Mouse (Mus musculus) myocyte (in vitro differentiated cells): Measurements from ENCODE around the gene Zfp652.

Experiments
- E2F4 ChIP-seq: IDR thresholded peaks from one replicate; pipeline ENCODE4 v1.6.1; 2011; ENCODE audit warnings: mild to moderate bottlenecking, control low read depth, moderate library complexity; ENCODE audit not compliant: insufficient read depth
- MAX ChIP-seq: IDR thresholded peaks from one replicate; pipeline ENCODE4 v1.6.1; 2011; ENCODE audit warnings: low read depth, mild to moderate bottlenecking, control low read depth
- MYOD1 ChIP-seq, 3 experiments: IDR thresholded peaks; one replicate each; pipeline ENCODE4 v1.6.1; 2011; ENCODE audit warnings: control low read depth in 2 of 3, low read depth in 2 of 3, mild to moderate bottlenecking in 2 of 3, moderate library complexity in 1 of 3; ENCODE audit not compliant: insufficient read length in 2 of 3, control insufficient read depth in 1 of 3
- POLR2A ChIP-seq: IDR thresholded peaks from one replicate; pipeline ENCODE4 v1.6.1; 2011; ENCODE audit warnings: low read depth, mild to moderate bottlenecking, control low read depth, moderate library complexity; ENCODE audit not compliant: insufficient read length
- POLR2AphosphoS2 ChIP-seq: IDR thresholded peaks from one replicate; pipeline ENCODE4 v1.6.1; 2011; ENCODE audit warnings: low read depth, control low read depth; ENCODE audit not compliant: insufficient read length
- REST ChIP-seq: IDR thresholded peaks from one replicate; pipeline ENCODE4 v1.6.1; 2011; ENCODE audit warnings: mild to moderate bottlenecking, control low read depth, moderate library complexity; ENCODE audit not compliant: insufficient read depth, insufficient read length
- TCF12 ChIP-seq: IDR thresholded peaks from one replicate; pipeline ENCODE4 v1.6.1; 2011; ENCODE audit warnings: mild to moderate bottlenecking, control low read depth; ENCODE audit not compliant: poor library complexity, insufficient read depth, severe bottlenecking
- TCF3 ChIP-seq: IDR thresholded peaks from one replicate; pipeline ENCODE4 v1.6.1; 2011; ENCODE audit warnings: low read depth, control low read depth; ENCODE audit not compliant: insufficient read length
- USF1 ChIP-seq: IDR thresholded peaks from one replicate; pipeline ENCODE4 v1.6.1; 2011; ENCODE audit warnings: low read depth, mild to moderate bottlenecking, control low read depth, moderate library complexity

DNA sequence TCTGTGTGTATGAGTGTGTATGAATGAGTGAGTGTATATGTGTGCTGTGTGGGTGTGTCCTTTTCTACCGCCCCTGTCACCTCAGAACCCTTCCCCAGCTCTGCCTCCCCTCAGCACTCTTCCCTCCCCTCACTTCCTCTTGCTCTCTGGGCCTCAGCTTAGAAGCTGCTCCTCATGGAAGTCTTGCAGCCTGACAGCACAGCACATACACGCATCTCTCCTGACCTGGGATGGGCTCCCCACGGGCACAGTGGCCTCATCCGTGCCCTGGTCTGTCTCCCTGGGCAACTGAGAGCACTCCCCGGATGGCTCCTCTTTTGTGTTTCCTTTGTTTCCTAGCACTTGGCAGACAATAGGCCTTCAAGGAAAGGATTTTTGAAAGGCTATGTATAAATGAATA is 97.1 kb downstream of the Zfp652 start:
- no peak for TF ChIP-seq E2F4
- no peak for TF ChIP-seq MAX
- no peak for TF ChIP-seq POLR2A
- TF ChIP-seq REST: no peak
- no peak for TF ChIP-seq USF1
- TF ChIP-seq TCF3: no peak
- no peak for TF ChIP-seq POLR2AphosphoS2
- no peak for TF ChIP-seq MYOD1 (IDR thresholded peaks at IDR 0.05; ENCODE audit: control insufficient read depth in 1 of 3, insufficient read length in 2 of 3, low read depth in 2 of 3)
- no peak for TF ChIP-seq TCF12
